Mouse (Mus musculus) activated CD4-positive, CD25-positive, alpha-beta regulatory T cell (primary cell): ENCODE measurements around the gene Ubxn7. TPM values are rescaled to one million over a fixed set of nuclear protein-coding genes. Genes with fewer than 3 reads are reported as not detected.

Experiments
- polyA plus RNA-seq, 2 experiments: library from polyadenylated mRNA; unstranded; fragments of 100-300 nt; shearing (Covaris generic); gene quantifications; one replicate each; pipeline ENCODE4 v1.2.1; 2017

The Ubxn7 gene
- polyA plus RNA-seq, result 10 to 100 TPM; 17.8 to 21.4 TPM

GRCm38 (mm10) chr16:32332040-32332555, at the start of gene Ubxn7:
Gene Ubxn7 (plus strand): TSS chr16:32332257.

GRCm38 (mm10) chr16:32400267-32400666, 68.2 kb downstream of the Ubxn7 start, which contains the start of gene Tm4sf19:
Gene Tm4sf19 (plus strand): TSS chr16:32400506.

GRCm38 (mm10) chr16:32419517-32420483, 87.7 kb downstream of the Ubxn7 start, which contains the start of gene Tctex1d2:
Gene Tctex1d2 (plus strand): TSS chr16:32419702.

GRCm38 (mm10) chr16:32430474-32431046, 98.5 kb downstream of the Ubxn7 start, which contains the start of gene Pcyt1a:
Gene Pcyt1a (plus strand): TSS chr16:32430921.

Other genes starting within 250 kb of the Ubxn7 start
- gene Pigx, start 232.5 kb upstream of the Ubxn7 start, polyA plus RNA-seq, result 100 to 1,000 TPM; 182 to 209 TPM
- gene Cep19, start 232.5 kb upstream of the Ubxn7 start, polyA plus RNA-seq, result 10 to 100 TPM; 35.7 to 42.3 TPM
- gene Nrros, start 166.7 kb upstream of the Ubxn7 start, polyA plus RNA-seq, result 10 to 100 TPM; 86.5 to 91.7 TPM
- gene Bex6, start 152.4 kb upstream of the Ubxn7 start, polyA plus RNA-seq, result under 1 TPM in 1 of 2 experiments, not detected in 1; 0.38 TPM
- gene Fbxo45, start 85.1 kb upstream of the Ubxn7 start, polyA plus RNA-seq, result 10 to 100 TPM; 16.9 to 17.0 TPM
- gene Wdr53, start 85.0 kb upstream of the Ubxn7 start, polyA plus RNA-seq, result 10 to 100 TPM; 21.2 to 22.8 TPM
- gene Smco1, start 60.8 kb upstream of the Ubxn7 start, polyA plus RNA-seq, result under 1 TPM in 1 of 2 experiments, not detected in 1; 0.44 TPM
- gene Rnf168, start 54.8 kb upstream of the Ubxn7 start, polyA plus RNA-seq, result 10 to 100 TPM; 23.1 to 25.1 TPM
- gene Tm4sf19, start 68.2 kb downstream of the Ubxn7 start, polyA plus RNA-seq, result not detected
- gene Tctex1d2, start 87.4 kb downstream of the Ubxn7 start, polyA plus RNA-seq, result 1 to 10 TPM; 1.3 to 1.8 TPM
- 1 to 10 TPM; 6.8 to 9.6 TPM for gene Pcyt1a, start 98.7 kb downstream of the Ubxn7 start, polyA plus RNA-seq
- gene Slc51a, start 155.6 kb downstream of the Ubxn7 start, polyA plus RNA-seq, result not detected
- under 1 TPM in 1 of 2 experiments, not detected in 1; 0.16 TPM for gene Zdhhc19, start 164.0 kb downstream of the Ubxn7 start, polyA plus RNA-seq